Mouse (Mus musculus): ENCODE data around the gene Atp10a. TPM values are rescaled to one million over a fixed set of nuclear protein-coding genes. Genes with fewer than 3 reads are reported as not detected.

The Atp10a gene
- polyA plus RNA-seq, 2 experiments: 0.42 to 0.60 TPM

GRCm38 (mm10) chr7:58732406-58732805 lies 76.4 kb downstream of the Atp10a start:
- Histone ChIP-seq H3K4me1 (replicated peaks; ENCODE audit: control insufficient read depth in 2 of 2, insufficient read depth in 2 of 2, low read length in 1 of 2) (peaks cover 5 to 24% of the 10 kb centered on the region in 2 experiments; a peak in 3 of 4 replicates), H3K27me3 (ENCODE audit: control insufficient read depth, insufficient read depth, low read length) (no peaks in the 10 kb centered on the region), H3K4me2 (ENCODE audit: low read depth) (no peak overlapping the region), H3K27ac (no peak overlapping the region), H3K4me3 (ENCODE audit: insufficient read depth in 1 of 2, low read depth in 2 of 2, low read length in 2 of 2) (no peak overlapping the region), H3K9me3 (ENCODE audit: control insufficient read depth, low read length) (no peaks in the 10 kb centered on the region), H3K9ac (replicated peaks) (no peak overlapping the region), H3K36me3 (replicated peaks; ENCODE audit: control insufficient read depth, insufficient read depth, low read depth) (no peaks in the 10 kb centered on the region)
- 43% methylated on average over 6 of the region's 6 CpGs for WGBS (ENCODE audit: insufficient replicate concordance)
- TF ChIP-seq CTCF (IDR thresholded peaks at IDR 0.05; ENCODE audit: low read depth) (no peak), EP300 (IDR thresholded peaks at IDR 0.05; ENCODE audit: low read depth) (no peak)
- ATAC-seq (ENCODE audit: insufficient read depth): no peak
- DNase-seq (ENCODE audit: low read depth in 3 of 3, low spot score in 3 of 3): no peak

- DNase-seq (ENCODE audit: low read depth in 3 of 3, low spot score in 3 of 3): no peak
- ATAC-seq (ENCODE audit: insufficient read depth): no peak
- Histone ChIP-seq H3K27me3 (ENCODE audit: control insufficient read depth, insufficient read depth, low read length) (no peaks in the 10 kb centered on the region), H3K4me1 (replicated peaks; ENCODE audit: control insufficient read depth in 2 of 2, insufficient read depth in 2 of 2, low read length in 1 of 2) (peaks cover 5 to 24% of the 10 kb centered on the region in 2 experiments; a peak in 3 of 4 replicates), H3K4me2 (ENCODE audit: low read depth) (no peak overlapping the region), H3K9me3 (ENCODE audit: control insufficient read depth, low read length) (no peaks in the 10 kb centered on the region), H3K36me3 (replicated peaks; ENCODE audit: control insufficient read depth, insufficient read depth, low read depth) (no peaks in the 10 kb centered on the region), H3K27ac (no peak overlapping the region), H3K9ac (replicated peaks) (no peak overlapping the region), H3K4me3 (ENCODE audit: insufficient read depth in 1 of 2, low read depth in 2 of 2, low read length in 2 of 2) (no peak overlapping the region)
- TF ChIP-seq EP300 (IDR thresholded peaks at IDR 0.05; ENCODE audit: low read depth): no peak
- TF ChIP-seq CTCF (IDR thresholded peaks at IDR 0.05; ENCODE audit: low read depth): no peak
- WGBS (ENCODE audit: insufficient replicate concordance): 47% methylated on average over 6 of the region's 6 CpGs
Measured at GRCm38 (mm10) chr7:58733490-58733901, 77.5 kb downstream of the Atp10a start.

DNA sequence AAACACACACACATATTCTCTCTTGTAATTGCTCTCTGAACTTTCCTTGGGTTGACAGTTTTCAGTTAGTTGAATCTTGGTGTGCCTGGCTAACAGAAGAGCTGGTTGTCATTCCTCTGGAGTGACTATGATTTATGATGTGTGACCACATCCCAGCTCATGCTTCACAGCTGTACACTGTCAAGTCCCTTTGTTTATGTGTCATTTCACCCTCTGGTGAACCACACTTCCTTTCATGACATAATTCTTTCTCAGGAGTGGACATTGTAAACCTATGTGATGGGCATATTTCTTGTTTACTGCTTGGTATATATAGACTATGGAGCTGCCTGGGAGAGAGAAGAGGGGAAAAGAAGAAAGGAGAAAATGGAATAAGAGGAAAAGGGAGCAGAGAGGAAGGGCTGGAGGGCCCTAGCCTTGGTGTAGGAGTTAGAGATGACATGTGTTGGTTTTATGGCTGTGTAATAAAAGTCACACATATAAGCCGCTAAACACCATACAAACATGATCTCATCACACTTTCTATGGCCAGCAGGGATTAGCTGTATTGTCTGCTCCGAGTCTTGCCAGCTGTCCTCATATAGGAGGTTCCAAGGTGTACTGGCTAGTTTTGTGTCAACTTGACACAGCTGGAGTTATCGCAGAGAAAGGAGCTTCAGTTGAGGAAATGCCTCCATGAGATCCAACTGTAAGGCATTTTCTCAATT lies 81.0 kb downstream of the Atp10a start:
- 68% methylated on average over 3 of the region's 3 CpGs for WGBS (ENCODE audit: insufficient replicate concordance)
- H3K9ac ChIP-seq (replicated peaks): no peak overlapping the region
- H3K36me3 ChIP-seq (replicated peaks; ENCODE audit: control insufficient read depth, insufficient read depth, low read depth): no peaks in the 10 kb centered on the region
- no peak for TF ChIP-seq EP300 (IDR thresholded peaks at IDR 0.05; ENCODE audit: low read depth)
- TF ChIP-seq CTCF (IDR thresholded peaks at IDR 0.05; ENCODE audit: low read depth): no peak
- no peak overlapping the region for H3K27ac ChIP-seq
- no peak overlapping the region for H3K4me3 ChIP-seq (ENCODE audit: insufficient read depth in 1 of 2, low read depth in 2 of 2, low read length in 2 of 2)
- no peak overlapping the region for H3K4me2 ChIP-seq (ENCODE audit: low read depth)
- no peak for DNase-seq (ENCODE audit: low read depth in 3 of 3, low spot score in 3 of 3)
- H3K4me1 ChIP-seq (replicated peaks; ENCODE audit: control insufficient read depth in 2 of 2, insufficient read depth in 2 of 2, low read length in 1 of 2): peaks cover 0 to 15% of the 10 kb centered on the region in 2 experiments; a peak in 2 of 4 replicates
- no peaks in the 10 kb centered on the region for H3K27me3 ChIP-seq (ENCODE audit: control insufficient read depth, insufficient read depth, low read length)
- no peaks in the 10 kb centered on the region for H3K9me3 ChIP-seq (ENCODE audit: control insufficient read depth, low read length)
- no peak for ATAC-seq (ENCODE audit: insufficient read depth)

- ATAC-seq (ENCODE audit: insufficient read depth) (no peak), DNase-seq (ENCODE audit: low read depth in 3 of 3, low spot score in 3 of 3) (no peak)
- Histone ChIP-seq H3K4me3 (ENCODE audit: insufficient read depth in 1 of 2, low read depth in 2 of 2, low read length in 2 of 2) (no peak overlapping the region), H3K4me1 (replicated peaks; ENCODE audit: control insufficient read depth in 2 of 2, insufficient read depth in 2 of 2, low read length in 1 of 2) (peaks cover 0 to 4% of the 10 kb centered on the region in 2 experiments; a peak in 1 of 4 replicates), H3K27ac (no peak overlapping the region), H3K9me3 (ENCODE audit: control insufficient read depth, low read length) (no peaks in the 10 kb centered on the region), H3K36me3 (replicated peaks; ENCODE audit: control insufficient read depth, insufficient read depth, low read depth) (no peaks in the 10 kb centered on the region), H3K9ac (replicated peaks) (no peak overlapping the region), H3K27me3 (ENCODE audit: control insufficient read depth, insufficient read depth, low read length) (no peaks in the 10 kb centered on the region), H3K4me2 (ENCODE audit: low read depth) (no peak overlapping the region)
- WGBS (ENCODE audit: insufficient replicate concordance): 71% methylated on average over 13 of the region's 13 CpGs
- TF ChIP-seq EP300 (IDR thresholded peaks at IDR 0.05; ENCODE audit: low read depth) (no peak), CTCF (IDR thresholded peaks at IDR 0.05; ENCODE audit: low read depth) (no peak)
Measured at GRCm38 (mm10) chr7:58740196-58740595, 84.2 kb downstream of the Atp10a start.

GRCm38 (mm10) chr7:58740842-58741241 lies 84.9 kb downstream of the Atp10a start:
- peaks cover 0 to 4% of the 10 kb centered on the region in 2 experiments; a peak in 1 of 4 replicates for H3K4me1 ChIP-seq (replicated peaks; ENCODE audit: control insufficient read depth in 2 of 2, insufficient read depth in 2 of 2, low read length in 1 of 2)
- H3K4me3 ChIP-seq (ENCODE audit: insufficient read depth in 1 of 2, low read depth in 2 of 2, low read length in 2 of 2): no peak overlapping the region
- no peak for TF ChIP-seq CTCF (IDR thresholded peaks at IDR 0.05; ENCODE audit: low read depth)
- TF ChIP-seq EP300 (IDR thresholded peaks at IDR 0.05; ENCODE audit: low read depth): no peak
- 40% methylated on average over 4 of the region's 4 CpGs for WGBS (ENCODE audit: insufficient replicate concordance)
- no peaks in the 10 kb centered on the region for H3K36me3 ChIP-seq (replicated peaks; ENCODE audit: control insufficient read depth, insufficient read depth, low read depth)
- H3K9ac ChIP-seq (replicated peaks): no peak overlapping the region
- DNase-seq (ENCODE audit: low read depth in 3 of 3, low spot score in 3 of 3) (no peak), ATAC-seq (ENCODE audit: insufficient read depth) (no peak)
- H3K27me3 ChIP-seq (ENCODE audit: control insufficient read depth, insufficient read depth, low read length): no peaks in the 10 kb centered on the region
- no peaks in the 10 kb centered on the region for H3K9me3 ChIP-seq (ENCODE audit: control insufficient read depth, low read length)
- H3K27ac ChIP-seq: no peak overlapping the region
- no peak overlapping the region for H3K4me2 ChIP-seq (ENCODE audit: low read depth)

All from liver, embryonic 14.5 days (tissue).